Mouse (Mus musculus): Measurements from ENCODE around the gene Psd4.

DNA sequence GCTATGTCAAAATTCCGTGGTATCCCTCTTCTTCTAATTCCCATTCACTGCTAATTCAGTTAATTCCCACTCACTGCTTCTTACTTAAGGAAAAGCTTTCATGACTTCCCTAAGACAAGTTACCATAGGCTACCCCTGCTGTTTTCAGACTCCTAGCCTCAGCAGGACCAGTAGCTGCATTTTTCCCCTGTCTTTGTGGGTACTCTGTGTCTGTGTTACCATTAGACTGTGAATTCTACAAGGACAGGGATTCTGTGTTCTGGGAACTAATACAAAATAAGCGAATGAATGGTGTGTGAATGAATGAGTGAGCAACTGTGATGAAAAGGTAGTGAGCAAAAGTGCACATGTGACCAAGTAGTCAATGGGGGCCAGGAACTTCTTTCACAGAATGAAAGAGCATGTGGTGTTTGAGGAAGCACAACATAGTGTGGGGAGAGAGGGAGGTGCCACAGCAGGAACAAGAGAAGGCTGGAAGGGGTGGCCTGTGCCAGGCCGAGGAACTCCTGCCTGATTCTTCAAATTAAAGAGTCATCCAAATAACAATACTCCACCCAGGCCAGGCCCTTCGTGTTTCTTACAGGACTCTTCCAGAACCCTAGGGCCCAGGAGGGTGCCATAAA, 75.0 kb downstream of the Psd4 start:
- TF ChIP-seq CTCF (IDR thresholded peaks at IDR 0.05; ENCODE audit: insufficient read depth, low read depth, low read length) (no peak), POLR2A (IDR thresholded peaks at IDR 0.05; ENCODE audit: insufficient read depth, low read depth, low read length) (no peak)
